13 mouse cellular contexts compared by ENCODE assay signal in genomic region chr6:101330392-101330791, GRCm38 (mm10). TPM values are rescaled to one million over a fixed set of nuclear protein-coding genes. Genes with fewer than 3 reads are reported as not detected.
A peak's percentile ranks its signal among the peaks of the same experiment; 100 is the strongest.
DNase-seq lines count a peak whose midpoint lies in the region; ATAC-seq lines count a peak whose summit lies in the region.
"Had no signal": no experiment of that assay in that cellular context is flagged by ENCODE, and none has a peak within 500 bp of the region (broad histone marks: within the 10 kb centered on the region; RNA-seq: fewer than 3 reads in every experiment).

No protein-coding gene starts in this region.

- peaks cover 47% of the 10 kb centered on the region for H3K4me1 ChIP-seq in kidney, embryonic 15.5 days
- H3K4me1 ChIP-seq in neural tube, embryonic 15.5 days: peaks cover 21% of the 10 kb centered on the region; the same call in 1 of the 2 replicates

- H3K27me3 ChIP-seq in kidney, embryonic 15.5 days: no peaks in the 10 kb centered on the region
- no peaks in the 10 kb centered on the region for H3K27me3 ChIP-seq in neural tube, embryonic 15.5 days (replicated peaks)
- H3K27me3 ChIP-seq: liver, embryonic 13.5 days had no signal

- ATAC-seq in kidney, embryonic 15.5 days (replicated peaks; ENCODE audit: low FRiP score): peak; percentile 55; the same call in 1 of the 2 replicates
- no peak for ATAC-seq in neural tube, embryonic 15.5 days (ENCODE audit: low FRiP score)
- ATAC-seq: hindbrain, postnatal 0 days had no signal

- no peaks in the 10 kb centered on the region for H3K36me3 ChIP-seq in kidney, embryonic 15.5 days
- H3K36me3 ChIP-seq in neural tube, embryonic 15.5 days: no peaks in the 10 kb centered on the region
- H3K36me3 ChIP-seq: G1E; liver, embryonic 13.5 days had no signal

- whole genome bisulfite sequencing in kidney, embryonic 15.5 days: 26% methylated on average over 5 of the region's 5 CpGs
- 73% methylated on average over 5 of the region's 5 CpGs for WGBS in neural tube, embryonic 15.5 days

- H3K9ac ChIP-seq in kidney, embryonic 15.5 days: no peak overlapping the region
- H3K9ac ChIP-seq in neural tube, embryonic 15.5 days (replicated peaks): no peak overlapping the region
- H3K9ac ChIP-seq: liver, embryonic 13.5 days had no signal

- DNase-seq in adrenal gland, postnatal 14 days: peak; percentile 20
- no peak for DNase-seq in adrenal gland, postnatal 10 days
- no peak for DNase-seq in kidney, postnatal 25 days
- peak; percentile 44 for DNase-seq in neural tube, embryonic 10.5 days (ENCODE audit: extremely low spot score, low spot score)
- DNase-seq in yolk sac, embryonic 10.5 days (ENCODE audit: low spot score): peak; percentile 46
- DNase-seq in thymus, postnatal 14 days: no peak
- DNase-seq: adrenal gland, adult 2 months; liver, embryonic 13.5 days had no signal

- no peak overlapping the region for H3K4me3 ChIP-seq in kidney, embryonic 15.5 days (replicated peaks)
- no peak overlapping the region for H3K4me3 ChIP-seq in neural tube, embryonic 15.5 days (replicated peaks)
- H3K4me3 ChIP-seq: left cerebral cortex, adult 2 months; liver, embryonic 13.5 days had no signal

- no peak overlapping the region; the same call in 1 of the 2 replicates for H3K4me2 ChIP-seq in kidney, embryonic 15.5 days
- H3K4me2 ChIP-seq in neural tube, embryonic 15.5 days: no peak overlapping the region
- H3K4me2 ChIP-seq: liver, embryonic 13.5 days had no signal

- no peaks in the 10 kb centered on the region for H3K9me3 ChIP-seq in kidney, embryonic 15.5 days (replicated peaks)
- no peaks in the 10 kb centered on the region for H3K9me3 ChIP-seq in neural tube, embryonic 15.5 days (replicated peaks)
- H3K9me3 ChIP-seq: liver, embryonic 13.5 days had no signal

- H3K27ac ChIP-seq in kidney, embryonic 15.5 days: peak overlapping the region; percentile 65; the same call in 1 of the 2 replicates
- H3K27ac ChIP-seq in neural tube, embryonic 15.5 days (replicated peaks): no peak overlapping the region
- H3K27ac ChIP-seq: hindbrain, postnatal 0 days; left cerebral cortex, adult 2 months; liver, embryonic 13.5 days had no signal

RNA-seq across cellular contexts. Expression of gene Pdzrn3, which starts 47.3 kb away (rescaled TPM):
- 14.5 and 14.9 TPM in 2 replicates for total RNA-seq in adrenal gland, postnatal 14 days (2021)
- total RNA-seq in adrenal gland, postnatal 10 days (2021): 10 to 100 TPM; 15.7 to 21.4 TPM
- polyA plus RNA-seq in kidney, embryonic 15.5 days (2015; fragmentation: Nextera tagmentation; extraction: Ambion mirVana): 9.3 and 9.9 TPM in 2 replicates
- polyA plus RNA-seq in neural tube, embryonic 15.5 days (2015; fragmentation: Nextera tagmentation; extraction: Ambion mirVana): 22.9 and 24.6 TPM in 2 replicates
- polyA plus RNA-seq: G1E had no signal

Comparison
In these comparisons a context has a peak if more than half of its experiments do, and no peak if none do; other contexts are left out.
1. DNase-seq: peak in adrenal gland, postnatal 14 days (single experiment), neural tube, embryonic 10.5 days (single experiment) and yolk sac, embryonic 10.5 days (single experiment); none in adrenal gland, postnatal 10 days (single experiment), kidney, postnatal 25 days (0 of 2) and thymus, postnatal 14 days (single experiment).